Mouse (Mus musculus) kidney, postnatal 25 days (tissue): ENCODE data around the gene Cldn14.
"Not testable (repeated sequence)": the region's sequence is repeated elsewhere in the genome, so short reads cannot be mapped to it uniquely, and the experiment has no call there.

ENCODE experiments used
- DNase-seq, 2 experiments: peaks; one replicate each; pipeline ENCODE4 v3.0.0; 2021; ENCODE audit warnings: mixed read lengths in 2 of 2

The Cldn14 gene

GRCm38 (mm10) chr16:94008737-94009136, at the start of gene Cldn14:
TSS of gene Cldn14 (minus strand) at chr16:94008837.
- no peak for DNase-seq

- DNase-seq = no peak
These were observed 46.9 kb upstream of the Cldn14 start for GRCm38 (mm10) chr16:94055576-94055975.

GRCm38 (mm10) chr16:94055176-94055575, 46.5 kb upstream of the Cldn14 start:
- DNase-seq = no peak

- no peak for DNase-seq
These were observed 41.7 kb upstream of the Cldn14 start for GRCm38 (mm10) chr16:94050368-94050767.

- no peak for DNase-seq
These were observed 36.4 kb upstream of the Cldn14 start for GRCm38 (mm10) chr16:94044996-94045395.

GRCm38 (mm10) chr16:94043797-94044196, 35.2 kb upstream of the Cldn14 start:
- DNase-seq = no peak

- DNase-seq = no peak
These were observed 32.6 kb upstream of the Cldn14 start for GRCm38 (mm10) chr16:94041065-94041712.

- no peak for DNase-seq
These were observed 31.8 kb upstream of the Cldn14 start for GRCm38 (mm10) chr16:94040485-94040884.

- no peak for DNase-seq
These were observed 30.3 kb upstream of the Cldn14 start for GRCm38 (mm10) chr16:94038986-94039341.

- peak; percentile 65 to 86 for DNase-seq
These were observed 29.8 kb upstream of the Cldn14 start for GRCm38 (mm10) chr16:94038272-94038985.

- DNase-seq = no peak
These were observed 28.6 kb upstream of the Cldn14 start for GRCm38 (mm10) chr16:94037280-94037679.

- no peak for DNase-seq
These were observed 25.5 kb upstream of the Cldn14 start for GRCm38 (mm10) chr16:94034152-94034551.

GRCm38 (mm10) chr16:94032270-94032669, 23.6 kb upstream of the Cldn14 start:
- no peak for DNase-seq

GRCm38 (mm10) chr16:94023352-94024280, 15.0 kb upstream of the Cldn14 start:
- DNase-seq = no peak

- not testable (repeated sequence) for DNase-seq
These were observed 11.1 kb upstream of the Cldn14 start for GRCm38 (mm10) chr16:94019725-94020124.

GRCm38 (mm10) chr16:94017953-94018352, 9.3 kb upstream of the Cldn14 start:
- no peak for DNase-seq

- no peak for DNase-seq
These were observed 6.0 kb upstream of the Cldn14 start for GRCm38 (mm10) chr16:94014489-94015096.

GRCm38 (mm10) chr16:94013328-94014086, 4.9 kb upstream of the Cldn14 start:
- not testable (repeated sequence) for DNase-seq

GRCm38 (mm10) chr16:94011224-94011623, 2.6 kb upstream of the Cldn14 start:
- no peak for DNase-seq

- DNase-seq = no peak
These were observed 2.0 kb upstream of the Cldn14 start for GRCm38 (mm10) chr16:94010633-94011032.

GRCm38 (mm10) chr16:94010156-94010555, 1.5 kb upstream of the Cldn14 start:
- no peak for DNase-seq

- no peak for DNase-seq
These were observed 719 bp upstream of the Cldn14 start for GRCm38 (mm10) chr16:94009356-94009755.
